Mouse (Mus musculus) stomach, adult 2 months (tissue): ENCODE measurements around the gene Erfe. TPM values are rescaled to one million over a fixed set of nuclear protein-coding genes. Genes with fewer than 3 reads are reported as not detected.

Experiments used
- polyA plus RNA-seq: library from polyadenylated mRNA; depleted of rRNA; stranded (reverse); fragments of >200 nt; gene quantifications from 2 replicates; pipeline ENCODE4 v1.2.3, GENCODE M21; 2012; rRNA removed

Gene Erfe
- polyA plus RNA-seq, result 1.5 and 2.5 TPM in 2 replicates

DNA sequence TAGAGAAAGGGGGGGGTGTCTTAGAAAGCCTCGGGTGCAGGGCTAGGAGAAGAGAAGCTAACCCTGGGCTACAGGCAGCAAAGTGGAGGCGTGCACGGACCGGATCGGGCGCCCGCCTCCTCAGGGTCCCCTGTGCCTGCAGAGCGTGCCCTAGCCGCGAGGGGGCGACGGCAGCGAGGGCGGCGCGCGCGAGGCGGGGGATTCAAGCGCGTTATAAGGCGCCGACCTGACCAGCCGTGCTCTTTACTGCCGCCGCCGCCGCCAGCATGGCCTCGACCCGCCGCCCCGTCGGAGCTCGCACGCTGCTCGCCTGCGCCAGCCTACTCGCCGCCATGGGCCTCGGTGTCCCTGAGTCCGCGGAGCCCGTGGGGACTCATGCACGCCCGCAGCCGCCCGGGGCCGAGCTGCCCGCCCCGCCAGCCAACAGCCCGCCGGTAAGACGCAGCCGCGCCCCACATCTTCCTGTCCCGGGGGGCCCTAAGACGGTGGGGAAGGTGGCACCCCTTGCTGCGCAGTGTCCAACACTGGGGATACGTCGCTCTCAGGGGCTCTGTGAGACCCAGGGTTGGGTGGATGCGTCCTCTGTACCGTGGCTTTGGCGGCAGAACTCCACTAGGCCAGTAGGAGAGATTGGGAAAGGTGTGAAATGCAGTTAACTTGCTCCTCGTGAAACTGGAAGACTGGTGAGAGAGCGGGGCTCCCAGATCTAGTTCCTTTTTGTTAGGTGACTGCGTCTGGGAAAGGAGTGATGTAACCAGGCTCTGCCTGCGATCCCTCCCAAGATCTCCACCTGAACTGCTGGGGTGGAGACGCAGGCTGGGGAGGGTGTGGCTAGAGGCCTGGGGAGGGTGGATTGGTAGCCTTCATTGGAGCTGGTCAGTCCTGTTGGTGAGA, at the start of gene Erfe:
Gene Erfe (plus strand): TSS at position 216 of the 894 bp plus-strand sequence.

DNA sequence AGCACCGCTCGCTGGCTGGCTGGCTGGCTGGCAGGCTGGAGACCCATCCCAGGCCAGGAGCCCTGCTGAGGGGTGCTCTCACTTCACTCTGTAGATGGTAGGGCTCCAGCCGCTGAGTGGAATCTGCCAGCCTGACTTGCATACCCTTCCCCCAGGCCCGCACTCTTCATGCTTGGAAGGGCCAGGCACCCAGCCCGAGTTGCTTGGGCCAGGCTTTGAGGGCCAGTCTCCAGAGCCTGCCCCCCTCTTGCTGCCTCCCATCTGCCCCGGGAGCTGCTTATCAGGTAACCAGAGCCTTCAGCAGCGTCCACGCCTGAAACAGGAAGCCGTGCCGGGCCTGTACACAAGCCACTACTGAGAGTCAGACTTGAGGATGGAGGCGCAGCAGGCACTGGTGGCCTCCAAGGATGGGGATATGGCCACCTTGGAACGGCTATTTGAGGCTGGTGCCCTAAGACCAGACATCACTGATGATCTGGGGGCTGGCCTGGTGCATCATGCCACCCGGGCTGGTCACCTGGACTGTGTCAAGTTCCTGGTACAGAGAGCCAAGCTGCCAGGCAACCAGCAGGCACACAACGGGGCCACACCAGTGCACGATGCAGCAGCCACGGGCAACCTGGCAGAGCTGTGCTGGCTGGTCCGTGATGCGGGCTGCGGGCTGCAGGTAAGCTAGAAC, 44.3 kb upstream of the Erfe start, which contains the start of gene Espnl:
Gene Espnl (plus strand): TSS at position 316 of the 679 bp plus-strand sequence.

GRCm38 (mm10) chr1:91350841-91351240, 15.4 kb upstream of the Erfe start, which contains the start of gene Klhl30:
Gene Klhl30 (plus strand): TSS chr1:91351016.

DNA sequence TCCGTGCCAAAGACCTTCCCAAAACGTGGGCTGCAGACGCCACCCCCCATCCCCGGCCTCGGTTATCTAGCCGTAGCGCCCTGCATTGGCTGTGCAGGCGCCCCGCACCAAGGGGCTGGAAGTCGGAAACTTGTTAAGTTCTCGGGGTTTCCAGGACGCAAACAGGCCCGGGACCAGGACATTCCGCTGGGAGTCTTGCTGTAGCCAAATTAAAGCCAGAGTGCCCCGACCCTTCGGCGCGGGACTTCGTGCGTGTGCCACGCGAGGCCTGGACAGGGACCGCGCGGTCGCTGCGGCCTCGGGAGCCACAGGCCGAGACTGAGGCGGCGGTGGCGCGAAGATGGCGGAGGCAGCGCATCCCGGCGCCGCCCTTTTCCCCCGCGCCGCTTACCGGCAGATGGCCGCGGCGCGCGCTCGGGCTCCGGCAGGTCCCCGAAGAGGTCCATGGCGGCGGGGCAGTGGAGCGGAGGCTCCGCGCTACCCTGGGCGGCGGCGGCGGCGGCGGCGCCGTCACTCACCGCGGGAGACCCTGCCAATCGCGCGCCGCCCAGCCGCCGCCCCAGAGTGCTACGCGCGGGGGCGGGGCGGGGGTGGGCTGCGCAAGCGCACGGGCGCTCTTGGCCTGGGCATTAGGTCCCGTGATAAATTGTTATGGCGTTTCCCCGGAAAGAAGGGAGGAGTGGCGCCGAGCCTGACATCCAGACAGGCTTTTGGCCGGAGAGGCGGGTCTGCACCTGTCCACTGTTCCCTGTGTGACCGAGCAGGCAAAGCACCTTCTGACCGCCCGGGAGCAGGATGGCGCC, 32.2 kb downstream of the Erfe start, which contains the start of gene Ilkap:
Gene Ilkap (minus strand): TSS at position 556 of the 803 bp plus-strand sequence.

DNA sequence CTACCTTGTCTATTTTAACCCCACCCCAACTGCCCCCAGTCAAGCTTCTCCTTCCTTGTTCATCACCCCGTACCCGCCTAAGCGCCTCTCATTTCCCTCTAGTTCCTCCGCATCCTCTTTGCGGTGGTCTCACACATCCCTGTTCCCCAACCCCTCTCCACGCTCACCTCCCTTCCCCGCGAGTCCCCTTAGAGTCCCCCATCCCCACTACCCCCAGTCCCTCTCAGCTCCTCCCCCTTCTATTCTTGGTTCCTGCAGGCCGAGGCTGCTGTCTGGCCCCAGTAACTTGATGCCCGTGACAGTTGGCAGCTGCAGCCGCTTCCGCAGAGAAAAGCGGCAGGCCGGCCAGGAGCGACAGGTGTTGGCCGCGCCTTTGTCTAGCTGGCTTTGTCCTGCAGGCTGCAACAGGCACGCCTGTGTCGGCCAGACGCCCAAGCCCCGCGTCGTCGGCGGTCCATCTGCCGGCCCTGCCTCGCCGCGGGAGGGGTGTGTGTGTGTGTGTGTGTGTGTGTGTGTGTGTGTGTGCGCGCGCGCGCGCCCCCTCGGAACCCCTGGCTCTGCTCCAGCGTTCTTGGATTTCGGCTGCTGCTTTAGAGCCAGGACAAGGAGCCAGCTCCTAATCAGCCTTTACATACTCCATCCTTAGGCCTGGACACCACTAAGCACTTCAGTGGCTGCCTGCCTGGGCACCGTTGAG, 47.8 kb downstream of the Erfe start, which contains the start of gene Hes6:
Gene Hes6 (minus strand): TSS at position 141 of the 697 bp plus-strand sequence.

Other genes with a start within 250 kb of the Erfe start
- gene Rbm44, start 221.3 kb upstream of the Erfe start, polyA plus RNA-seq, result not detected in 2 replicates
- 10.3 and 11.8 TPM in 2 replicates for gene Ramp1, start 186.6 kb upstream of the Erfe start, polyA plus RNA-seq
- gene Ube2f, start 116.1 kb upstream of the Erfe start, polyA plus RNA-seq, result 5.4 and 6.3 TPM in 2 replicates
- 8.8 and 9.4 TPM in 2 replicates for gene Scly, start 68.1 kb upstream of the Erfe start, polyA plus RNA-seq
- gene Espnl, start 44.4 kb upstream of the Erfe start, polyA plus RNA-seq, result 0.02 and 0.05 TPM in 2 replicates
- gene Klhl30, start 15.4 kb upstream of the Erfe start, polyA plus RNA-seq, result 2.6 and 3.4 TPM in 2 replicates
- 21.6 and 31.5 TPM in 2 replicates for gene Ilkap, start 32.4 kb downstream of the Erfe start, polyA plus RNA-seq
- gene Hes6, start 47.6 kb downstream of the Erfe start, polyA plus RNA-seq, result 28.5 and 43.1 TPM in 2 replicates
- gene Per2, start 92.9 kb downstream of the Erfe start, polyA plus RNA-seq, result 2.0 and 2.4 TPM in 2 replicates
- gene Traf3ip1, start 128.2 kb downstream of the Erfe start, polyA plus RNA-seq, result 1.8 and 1.9 TPM in 2 replicates
- 1.2 and 1.6 TPM in 2 replicates for gene Asb1, start 174.1 kb downstream of the Erfe start, polyA plus RNA-seq